Mouse (Mus musculus): ENCODE data around the gene Scgb2b3. TPM values are rescaled to one million over a fixed set of nuclear protein-coding genes. Genes with fewer than 3 reads are reported as not detected.

The Scgb2b3 gene
- not detected for total RNA-seq (2023)

GRCm38 (mm10) chr7:31362022-31362560 lies at the start of gene Scgb2b3:
Gene Scgb2b3 (minus strand): TSS chr7:31362072.

GRCm38 (mm10) chr7:31375292-31375691 lies 13.4 kb upstream of the Scgb2b3 start, which contains the start of gene Scgb1b3:
Gene Scgb1b3 (plus strand): TSS chr7:31375592.

Other genes with a start within 250 kb of the Scgb2b3 start
- not detected for gene Hpn, start 246.8 kb downstream of the Scgb2b3 start, total RNA-seq (2023)
- under 1 TPM; 0.35 to 0.92 TPM for gene Scn1b, start 235.1 kb downstream of the Scgb2b3 start, total RNA-seq (2023)
- gene Gramd1a, start 206.2 kb downstream of the Scgb2b3 start, total RNA-seq (2023): 100 to 1,000 TPM; 247 to 277 TPM
- not detected for gene Scgb2b2, start 71.6 kb downstream of the Scgb2b3 start, total RNA-seq (2023)
- gene Scgb1b2, start 70.3 kb downstream of the Scgb2b3 start, total RNA-seq (2023): not detected
- not detected for gene Scgb1b3, start 13.5 kb upstream of the Scgb2b3 start, total RNA-seq (2023)

Measured in B cell, adult 67 days (primary cell).